ENCODE assay signal across 20 mouse cellular contexts in the genomic region with DNA sequence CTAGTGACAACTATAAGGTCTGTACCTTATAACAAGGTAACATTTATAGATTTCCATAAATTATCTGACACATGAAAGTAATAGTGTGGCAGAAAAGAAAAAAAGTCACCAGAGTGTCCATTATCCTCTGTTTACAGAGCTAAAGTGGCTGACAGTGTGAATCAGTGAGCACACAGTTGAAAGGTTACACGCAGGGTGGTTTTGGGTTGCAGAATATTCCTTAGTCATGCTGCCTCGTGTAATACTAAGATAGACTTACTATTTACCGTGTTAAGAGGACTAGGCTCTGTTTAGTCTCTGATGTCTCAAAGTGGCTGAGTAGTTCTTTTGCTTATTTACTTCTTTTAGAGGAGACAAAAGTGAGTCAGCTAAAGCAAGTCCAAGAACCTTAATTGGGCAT.
DNase-seq lines count a peak whose midpoint lies in the region; ATAC-seq and TF ChIP-seq lines count a peak whose summit lies in the region.
"Had no signal": no experiment of that assay in that cellular context is flagged by ENCODE, and none has a peak within 500 bp of the region (broad histone marks: within the 10 kb centered on the region; RNA-seq: fewer than 3 reads in every experiment).

No protein-coding gene starts in this region.

- no peak for ATAC-seq in liver, embryonic 12.5 days
- no peak for ATAC-seq in intestine, embryonic 16.5 days
- no peak for ATAC-seq in lung, postnatal 0 days
- ATAC-seq: forebrain, embryonic 16.5 days; hindbrain, postnatal 0 days had no signal

- TF ChIP-seq POLR2A in liver, adult 2 months (IDR thresholded peaks at IDR 0.05; ENCODE audit: extremely low read depth, insufficient read depth, low read length), result no peak
- no peak for TF ChIP-seq POLR2A in myocyte (IDR thresholded peaks at IDR 0.05; ENCODE audit: insufficient read length, low read depth)

- no peaks in the 10 kb centered on the region for H3K36me3 ChIP-seq in liver, adult 2 months (ENCODE audit: control insufficient read depth, insufficient read depth, low read length)
- H3K36me3 ChIP-seq in liver, embryonic 12.5 days, result no peaks in the 10 kb centered on the region
- H3K36me3 ChIP-seq in C2C12 (ENCODE audit: control insufficient read depth, insufficient read depth) (peaks cover 6% of the 10 kb centered on the region), myocyte (ENCODE audit: control insufficient read depth, insufficient read depth) (peaks cover 10% of the 10 kb centered on the region)
- no peaks in the 10 kb centered on the region for H3K36me3 ChIP-seq in intestine, embryonic 16.5 days (ENCODE audit: control insufficient read depth, insufficient read depth, low read length)
- H3K36me3 ChIP-seq in lung, postnatal 0 days (ENCODE audit: insufficient read depth, low read length), result no peaks in the 10 kb centered on the region
- H3K36me3 ChIP-seq: embryonic facial prominence, embryonic 12.5 days; forebrain, embryonic 12.5 days; heart, embryonic 15.5 days; hindbrain, embryonic 13.5 days had no signal

- H3K4me3 ChIP-seq in liver, adult 2 months (ENCODE audit: insufficient read depth, low read depth, low read length), result no peak overlapping the region
- H3K4me3 ChIP-seq in liver, embryonic 12.5 days, result no peak overlapping the region
- H3K4me3 ChIP-seq in C2C12 (ENCODE audit: insufficient read depth, poor library complexity, severe bottlenecking) (no peak overlapping the region), myocyte (no peak overlapping the region)
- H3K4me3 ChIP-seq in intestine, embryonic 16.5 days (ENCODE audit: low read length), result no peak overlapping the region
- no peak overlapping the region for H3K4me3 ChIP-seq in lung, postnatal 0 days (ENCODE audit: low read depth, low read length)
- H3K4me3 ChIP-seq: embryonic facial prominence, embryonic 12.5 days; forebrain, embryonic 12.5 days; heart, adult 2 months; heart, embryonic 15.5 days; hindbrain, embryonic 13.5 days had no signal

- no peaks in the 10 kb centered on the region for H3K27me3 ChIP-seq in liver, adult 2 months (ENCODE audit: control insufficient read depth, insufficient read depth, low read length)
- H3K27me3 ChIP-seq in liver, embryonic 12.5 days (replicated peaks), result no peaks in the 10 kb centered on the region
- H3K27me3 ChIP-seq in C2C12 (ENCODE audit: control insufficient read depth, insufficient read depth, insufficient read length), result no peaks in the 10 kb centered on the region
- no peaks in the 10 kb centered on the region for H3K27me3 ChIP-seq in myocyte (ENCODE audit: control insufficient read depth, insufficient read depth, insufficient read length)
- H3K27me3 ChIP-seq in intestine, embryonic 16.5 days (replicated peaks; ENCODE audit: control insufficient read depth, insufficient read depth, low read length), result no peaks in the 10 kb centered on the region
- no peaks in the 10 kb centered on the region for H3K27me3 ChIP-seq in lung, postnatal 0 days (replicated peaks; ENCODE audit: insufficient read depth, low read length)
- H3K27me3 ChIP-seq: embryonic facial prominence, embryonic 12.5 days; forebrain, embryonic 12.5 days; heart, embryonic 15.5 days; hindbrain, embryonic 13.5 days had no signal

- no peak for TF ChIP-seq EP300 in lung, postnatal 0 days (IDR thresholded peaks at IDR 0.05)

- peak; percentile 59 for DNase-seq in liver, adult 2 months (ENCODE audit: extremely low read depth, low read depth, low spot score)
- DNase-seq in lung, postnatal 0 days (ENCODE audit: low spot score), result no peak
- DNase-seq: adrenal gland, postnatal 10 days; cerebellum, adult 11 months; cerebellum, adult 9-10 months; cerebellum, postnatal 25 days; gastrocnemius, postnatal 14 days; heart, adult 2 months; heart, postnatal 14 days had no signal

- no peaks in the 10 kb centered on the region for H3K9me3 ChIP-seq in liver, embryonic 12.5 days (replicated peaks)
- H3K9me3 ChIP-seq in intestine, embryonic 16.5 days (ENCODE audit: control insufficient read depth, low read length), result no peaks in the 10 kb centered on the region
- H3K9me3 ChIP-seq in lung, postnatal 0 days (ENCODE audit: low read length), result no peaks in the 10 kb centered on the region
- H3K9me3 ChIP-seq: embryonic facial prominence, embryonic 12.5 days; forebrain, embryonic 12.5 days; heart, embryonic 15.5 days; hindbrain, embryonic 13.5 days had no signal

- no peaks in the 10 kb centered on the region for H3K79me2 ChIP-seq in liver, adult 2 months (ENCODE audit: control insufficient read depth, insufficient read depth, low read length)
- peaks cover 52% of the 10 kb centered on the region for H3K79me2 ChIP-seq in C2C12 (ENCODE audit: control insufficient read depth, insufficient read depth)
- H3K79me2 ChIP-seq in myocyte (ENCODE audit: control insufficient read depth, insufficient read depth), result peaks cover 77% of the 10 kb centered on the region

- no peak overlapping the region for H3K27ac ChIP-seq in liver, adult 2 months (replicated peaks; ENCODE audit: insufficient read depth, low read depth, low read length)
- no peak overlapping the region for H3K27ac ChIP-seq in liver, embryonic 12.5 days
- no peak overlapping the region for H3K27ac ChIP-seq in intestine, embryonic 16.5 days (ENCODE audit: low read length)
- H3K27ac ChIP-seq in lung, postnatal 0 days (ENCODE audit: low read length), result no peak overlapping the region
- H3K27ac ChIP-seq: embryonic facial prominence, embryonic 12.5 days; forebrain, embryonic 12.5 days; heart, adult 2 months; heart, embryonic 15.5 days; hindbrain, embryonic 13.5 days; hindbrain, postnatal 0 days had no signal

- peaks cover 19% of the 10 kb centered on the region for H3K79me3 ChIP-seq in C2C12 (ENCODE audit: low read depth)

- no peak overlapping the region for H3K9ac ChIP-seq in liver, adult 2 months (ENCODE audit: low read depth, low read length)
- no peak overlapping the region for H3K9ac ChIP-seq in liver, embryonic 12.5 days
- H3K9ac ChIP-seq in intestine, embryonic 16.5 days (ENCODE audit: low read depth, low read length), result no peak overlapping the region
- no peak overlapping the region for H3K9ac ChIP-seq in lung, postnatal 0 days (replicated peaks; ENCODE audit: low read depth)
- H3K9ac ChIP-seq: embryonic facial prominence, embryonic 12.5 days; forebrain, embryonic 12.5 days; heart, embryonic 15.5 days; hindbrain, embryonic 13.5 days had no signal

- H3ac ChIP-seq in C2C12 (ENCODE audit: control insufficient read depth, insufficient read length, low read depth) (no peak overlapping the region), myocyte (ENCODE audit: control insufficient read depth, insufficient read length) (no peak overlapping the region)

- TF ChIP-seq CTCF in liver, adult 2 months (IDR thresholded peaks at IDR 0.05; ENCODE audit: low read depth, low read length), result no peak
- TF ChIP-seq CTCF in C2C12 (IDR thresholded peaks at IDR 0.05; ENCODE audit: control insufficient read depth, insufficient read depth, insufficient read length), result no peak
- TF ChIP-seq CTCF in lung, postnatal 0 days (IDR thresholded peaks at IDR 0.05), result no peak

- no peak overlapping the region for H3K4me2 ChIP-seq in liver, embryonic 12.5 days
- peak overlapping the region; percentile 26 for H3K4me2 ChIP-seq in myocyte (ENCODE audit: low read depth)
- H3K4me2 ChIP-seq in intestine, embryonic 16.5 days (ENCODE audit: low read depth, low read length), result no peak overlapping the region
- H3K4me2 ChIP-seq in lung, postnatal 0 days (replicated peaks; ENCODE audit: low read depth, low read length), result no peak overlapping the region
- H3K4me2 ChIP-seq: embryonic facial prominence, embryonic 12.5 days; forebrain, embryonic 12.5 days; heart, embryonic 11.5 days; heart, embryonic 15.5 days; hindbrain, embryonic 13.5 days had no signal

- no peaks in the 10 kb centered on the region for H3K4me1 ChIP-seq in liver, adult 2 months (ENCODE audit: control insufficient read depth, insufficient read depth, low read length)
- no peaks in the 10 kb centered on the region for H3K4me1 ChIP-seq in liver, embryonic 12.5 days
- H3K4me1 ChIP-seq in intestine, embryonic 16.5 days (ENCODE audit: control insufficient read depth, insufficient read depth, low read length), result no peaks in the 10 kb centered on the region
- no peaks in the 10 kb centered on the region for H3K4me1 ChIP-seq in lung, postnatal 0 days (ENCODE audit: insufficient read depth, low read depth, low read length)
- H3K4me1 ChIP-seq: embryonic facial prominence, embryonic 12.5 days; forebrain, embryonic 12.5 days; heart, embryonic 15.5 days; hindbrain, embryonic 13.5 days had no signal

- 34% methylated on average over 3 of the region's 3 CpGs for WGBS in liver, adult 2 months
- WGBS in liver, embryonic 12.5 days (ENCODE audit: insufficient replicate concordance), result 62% methylated on average over 3 of the region's 3 CpGs
- WGBS in intestine, embryonic 16.5 days, result 55% methylated on average over 3 of the region's 3 CpGs
- WGBS in lung, postnatal 0 days, result 31% methylated on average over 3 of the region's 3 CpGs

TF ChIP-seq in C2C12, 6 proteins besides CTCF, POLR2A, EP300 and RAD21:
- TF ChIP-seq CEBPB (IDR thresholded peaks at IDR 0.05; ENCODE audit: low read depth), result peak; percentile 53
- peak; percentile 83 for TF ChIP-seq MAX (IDR thresholded peaks at IDR 0.05)
- TF ChIP-seq USF1 (IDR thresholded peaks at IDR 0.05; ENCODE audit: low read depth), result no peak

TF ChIP-seq in myocyte, 11 proteins besides CTCF, POLR2A, EP300 and RAD21:
- TF ChIP-seq USF1 (IDR thresholded peaks at IDR 0.05; ENCODE audit: low read depth) (no peak), TCF12 (IDR thresholded peaks at IDR 0.05; ENCODE audit: insufficient read depth, poor library complexity, severe bottlenecking) (no peak), MYOD1 (IDR thresholded peaks at IDR 0.05; ENCODE audit: control insufficient read depth in 1 of 3, insufficient read length in 2 of 3, low read depth in 2 of 3) (no peak)
